Mouse (Mus musculus) erythroblast, adult 5-6 weeks (primary cell): ENCODE measurements around the gene Btbd2. TPM values are rescaled to one million over a fixed set of nuclear protein-coding genes. Genes with fewer than 3 reads are reported as not detected.
A peak's percentile ranks its signal among the peaks of the same experiment; 100 is the strongest.

ENCODE experiments used
- ATAC-seq: replicated peaks from 2 replicates; pipeline ENCODE4 v1.8.0; 2016; ENCODE audit warnings: moderate number of reproducible peaks, mild to moderate bottlenecking, moderate TSS enrichment, inconsistent platforms; ENCODE audit not compliant: poor library complexity, low FRiP score, severe bottlenecking
- total RNA-seq, 2 experiments: library from RNA; stranded (forward) in 1 of 2; stranded (reverse) in 1 of 2; fragments of 150-400 nt in 1 of 2; fragments of 200-764, 138-1000 nt in 1 of 2; gene quantifications; 2 replicates each; pipeline versions ENCODE4 v1.2.3 to v1.2.4; 2015 to 2017; ENCODE audit warnings: low replicate concordance in 2 of 2

Gene Btbd2
- total RNA-seq (2015; ENCODE audit: low replicate concordance) (5.6 and 6.1 TPM in 2 replicates), total RNA-seq (2017; ENCODE audit: low replicate concordance) (5.6 and 11.4 TPM in 2 replicates)

GRCm38 (mm10) chr10:80656863-80657623 lies at the start of gene Btbd2:
TSS of gene Btbd2 (minus strand) at chr10:80657071.
- ATAC-seq: peak; percentile 32

- ATAC-seq: no peak
These were observed 48.6 kb upstream of the Btbd2 start for GRCm38 (mm10) chr10:80705479-80705878.

- no peak for ATAC-seq
These were observed 48.2 kb upstream of the Btbd2 start for GRCm38 (mm10) chr10:80705033-80705432.

- ATAC-seq: no peak
These were observed 47.5 kb upstream of the Btbd2 start for GRCm38 (mm10) chr10:80704418-80704817.

- no peak for ATAC-seq
These were observed 46.8 kb upstream of the Btbd2 start for GRCm38 (mm10) chr10:80703643-80704042.

- peak; percentile 66 for ATAC-seq
These were observed 45.9 kb upstream of the Btbd2 start for GRCm38 (mm10) chr10:80702536-80703390.

- peak; percentile 70 for ATAC-seq
These were observed 45.1 kb upstream of the Btbd2 start, which contains the start of the genes Mob3a and Izumo4 for GRCm38 (mm10) chr10:80701721-80702535. TSS of gene Mob3a (minus strand) at chr10:80701977. TSS of gene Izumo4 (plus strand) at chr10:80702184.

- no peak for ATAC-seq
These were observed 43.9 kb upstream of the Btbd2 start for GRCm38 (mm10) chr10:80700732-80701131.

- ATAC-seq: no peak
These were observed 43.2 kb upstream of the Btbd2 start for GRCm38 (mm10) chr10:80700038-80700504.

- ATAC-seq: no peak
These were observed 41.7 kb upstream of the Btbd2 start for GRCm38 (mm10) chr10:80698605-80699004.

- peak; percentile 48 for ATAC-seq
These were observed 40.9 kb upstream of the Btbd2 start for GRCm38 (mm10) chr10:80697812-80698211.

- no peak for ATAC-seq
These were observed 40.5 kb upstream of the Btbd2 start for GRCm38 (mm10) chr10:80697393-80697787.

GRCm38 (mm10) chr10:80696502-80697392 lies 39.9 kb upstream of the Btbd2 start:
- ATAC-seq: no peak

GRCm38 (mm10) chr10:80695801-80696501 lies 39.1 kb upstream of the Btbd2 start:
- ATAC-seq: no peak

GRCm38 (mm10) chr10:80695186-80695585 lies 38.3 kb upstream of the Btbd2 start:
- ATAC-seq: peak; percentile 6; the same call in 1 of the 2 replicates

- ATAC-seq: no peak
These were observed 37.5 kb upstream of the Btbd2 start for GRCm38 (mm10) chr10:80694159-80694938.

GRCm38 (mm10) chr10:80693401-80694045 lies 36.7 kb upstream of the Btbd2 start:
- no peak for ATAC-seq
